7 mouse cellular contexts compared by ENCODE assay signal in genomic region chr15:83002665-83003548, GRCm38 (mm10). TPM values are rescaled to one million over a fixed set of nuclear protein-coding genes. Genes with fewer than 3 reads are reported as not detected.
DNase-seq lines count a peak whose midpoint lies in the region; ATAC-seq and TF ChIP-seq lines count a peak whose summit lies in the region.

No protein-coding gene starts in this region.

- H3K9ac ChIP-seq in forebrain, postnatal 0 days: peak overlapping the region; percentile 22; the same call in 1 of the 2 replicates
- H3K9ac ChIP-seq in liver, postnatal 0 days (replicated peaks): no peak overlapping the region

- WGBS in forebrain, postnatal 0 days: 36% methylated on average over 12 of the region's 12 CpGs
- WGBS in liver, postnatal 0 days (ENCODE audit: insufficient replicate concordance): 63% methylated on average over 12 of the region's 12 CpGs

- no peak for TF ChIP-seq CTCF in forebrain, postnatal 0 days (IDR thresholded peaks at IDR 0.05; ENCODE audit: low read depth)
- no peak for TF ChIP-seq CTCF in liver, postnatal 0 days (IDR thresholded peaks at IDR 0.05; ENCODE audit: low read depth)

- 0 out of 2 replicates have a peak overlapping the region, but pooled peaks have one; percentile 8 for H3K4me2 ChIP-seq in forebrain, postnatal 0 days (ENCODE audit: low read depth)
- H3K4me2 ChIP-seq in liver, postnatal 0 days (ENCODE audit: low read depth, low read length): no peak overlapping the region

- no peak for TF ChIP-seq EP300 in liver, postnatal 0 days (IDR thresholded peaks at IDR 0.05; ENCODE audit: low read depth)

- peak overlapping the region; percentile 66 for H3K27ac ChIP-seq in forebrain, postnatal 0 days (ENCODE audit: low read depth, low read length)
- no peak overlapping the region for H3K27ac ChIP-seq in liver, postnatal 0 days (ENCODE audit: low read depth)

- peak; percentile 96 for ATAC-seq in forebrain, postnatal 0 days
- no peak for ATAC-seq in liver, postnatal 0 days

- no peaks in the 10 kb centered on the region for H3K9me3 ChIP-seq in forebrain, postnatal 0 days (ENCODE audit: low read length)
- no peaks in the 10 kb centered on the region for H3K9me3 ChIP-seq in liver, postnatal 0 days (ENCODE audit: low read length)

- H3K4me3 ChIP-seq in forebrain, postnatal 0 days (ENCODE audit: low read depth, low read length): no peak overlapping the region
- H3K4me3 ChIP-seq in liver, postnatal 0 days (ENCODE audit: low read depth, low read length): no peak overlapping the region

- no peaks in the 10 kb centered on the region for H3K36me3 ChIP-seq in forebrain, postnatal 0 days (ENCODE audit: insufficient read depth)
- 0 out of 2 replicates have a peak, but pooled peaks cover 3% of the 10 kb centered on the region for H3K36me3 ChIP-seq in liver, postnatal 0 days (replicated peaks; ENCODE audit: insufficient read depth, low read length)

- H3K27me3 ChIP-seq in forebrain, postnatal 0 days (ENCODE audit: insufficient read depth, low read length): no peaks in the 10 kb centered on the region
- H3K27me3 ChIP-seq in liver, postnatal 0 days (ENCODE audit: insufficient read depth, low read length): no peaks in the 10 kb centered on the region

- peaks cover 20% of the 10 kb centered on the region for H3K4me1 ChIP-seq in forebrain, postnatal 0 days (ENCODE audit: insufficient read depth)
- H3K4me1 ChIP-seq in liver, postnatal 0 days (ENCODE audit: insufficient read depth): peaks cover 6% of the 10 kb centered on the region

- peak; percentile 64 for DNase-seq in cerebellum, adult 8-10 months
- peak; percentile 94 for DNase-seq in forebrain, postnatal 0 days
- peak; percentile 93 to 94 for DNase-seq in left cerebral cortex, adult 18-20 months (ENCODE audit: low spot score in 2 of 2)
- DNase-seq in retina, embryonic 14.5 days (ENCODE audit: low spot score): peak; percentile 73
- DNase-seq in liver, postnatal 0 days: no peak
- no peak for DNase-seq in heart, postnatal 25 days (ENCODE audit: low spot score)
- DNase-seq in gastrocnemius, postnatal 25 days: no peak

- intact Hi-C loops in heart, postnatal 25 days (cut with DNase I): no loop called here

RNA-seq across cellular contexts. Expression of gene Tcf20, which starts 15.2 kb away (rescaled TPM):
- total RNA-seq in forebrain, postnatal 0 days (2014; rRNA removed): 120 and 150 TPM in 2 replicates
- 10.3 and 12.2 TPM in 2 replicates for polyA plus RNA-seq in forebrain, postnatal 0 days (2015; fragmentation: Nextera tagmentation; extraction: Ambion mirVana)
- 100 to 1,000 TPM; 233 to 245 TPM for total RNA-seq in left cerebral cortex, adult 18-20 months (2021)
- polyA plus RNA-seq in liver, postnatal 0 days (2015; fragmentation: Nextera tagmentation; extraction: Ambion mirVana): 1.6 and 1.8 TPM in 2 replicates
- 10 to 100 TPM; 52.2 to 55.8 TPM for total RNA-seq in heart, postnatal 25 days (2021)
- 10 to 100 TPM; 24.4 to 25.5 TPM for total RNA-seq in gastrocnemius, postnatal 25 days (2021)

RNA-seq across cellular contexts. Expression of gene Nfam1, which starts 30.2 kb away (rescaled TPM):
- total RNA-seq in forebrain, postnatal 0 days (2014; rRNA removed): 0.69 and 2.9 TPM in 2 replicates
- 1.5 and 1.8 TPM in 2 replicates for polyA plus RNA-seq in forebrain, postnatal 0 days (2015; fragmentation: Nextera tagmentation; extraction: Ambion mirVana)
- 1 to 10 TPM; 2.4 to 2.6 TPM for total RNA-seq in left cerebral cortex, adult 18-20 months (2021)
- 9.4 and 10.4 TPM in 2 replicates for polyA plus RNA-seq in liver, postnatal 0 days (2015; fragmentation: Nextera tagmentation; extraction: Ambion mirVana)
- 1 to 10 TPM; 2.9 TPM for total RNA-seq in heart, postnatal 25 days (2021)
- total RNA-seq in gastrocnemius, postnatal 25 days (2021): 1 to 10 TPM in 1 of 2 experiments, under 1 TPM in 1; 0.69 to 1.3 TPM

Comparison
In these comparisons a context has a peak if more than half of its experiments do, and no peak if none do; other contexts are left out.
1. DNase-seq: peak in cerebellum, adult 8-10 months (single experiment), forebrain, postnatal 0 days (single experiment), left cerebral cortex, adult 18-20 months (2 of 2) and retina, embryonic 14.5 days (single experiment); none in liver, postnatal 0 days (single experiment), heart, postnatal 25 days (single experiment) and gastrocnemius, postnatal 25 days (single experiment).